Mouse (Mus musculus) forebrain, embryonic 14.5 days (tissue): ENCODE measurements around the gene Tmem258. TPM values are rescaled to one million over a fixed set of nuclear protein-coding genes. Genes with fewer than 3 reads are reported as not detected.

Source experiments
- microRNA-seq: library from miRNA; unstranded; fragments of <30 nt; microRNA quantifications from one replicate; pipeline ENCODE4, GENCODE M21; 2016
- polyA plus RNA-seq: library from polyadenylated mRNA; unstranded; fragments of >200 nt; fragmentation: Nextera tagmentation; extraction: Ambion mirVana; gene quantifications from 2 replicates; pipeline ENCODE4 v1.2.1, GENCODE M21; 2014

Tmem258 gene
- polyA plus RNA-seq, 1 experiment from 2014 or later, result 505 TPM

Small RNA genes lying within 50 kb of the gene (microRNA-seq; reads per million reads assigned to microRNA genes)
- gene Mir6993, result 0.40 reads per million

Other genes starting within 250 kb of the Tmem258 start
- 1,442 and 1,550 TPM in 2 replicates for gene Fth1, start 223.4 kb upstream of the Tmem258 start, polyA plus RNA-seq
- 1.1 and 1.4 TPM in 2 replicates for gene Best1, start 202.4 kb upstream of the Tmem258 start, polyA plus RNA-seq
- 20.6 and 21.5 TPM in 2 replicates for gene Rab3il1, start 202.3 kb upstream of the Tmem258 start, polyA plus RNA-seq
- gene Fads3, start 162.4 kb upstream of the Tmem258 start, polyA plus RNA-seq, result 9.6 and 12.5 TPM in 2 replicates
- 71.1 and 71.5 TPM in 2 replicates for gene Fads2, start 102.3 kb upstream of the Tmem258 start, polyA plus RNA-seq
- gene Fads1, start 21.1 kb upstream of the Tmem258 start, polyA plus RNA-seq, result 104 and 125 TPM in 2 replicates
- gene Fen1, start 155 bp downstream of the Tmem258 start, polyA plus RNA-seq, result 53.4 and 63.9 TPM in 2 replicates
- gene Myrf, start 36.7 kb downstream of the Tmem258 start, polyA plus RNA-seq, result 0.20 and 0.40 TPM in 2 replicates
- gene Dagla, start 100.9 kb downstream of the Tmem258 start, polyA plus RNA-seq, result 3.6 and 5.8 TPM in 2 replicates
- 5.8 and 6.1 TPM in 2 replicates for gene Syt7, start 185.1 kb downstream of the Tmem258 start, polyA plus RNA-seq